Mouse (Mus musculus) lung, postnatal 0 days (tissue): ENCODE data around the gene Gm45521. TPM values are rescaled to one million over a fixed set of nuclear protein-coding genes. Genes with fewer than 3 reads are reported as not detected.

Experiments
- ATAC-seq: fragments of 200-750 bp; cut with Nextera tagmentation; 2 replicates; pipeline ENCODE4 v1.8.0; 2017; ENCODE audit warnings: moderate library complexity
- DNase-seq: peaks from one replicate; pipeline ENCODE4 v3.0.0-alpha.2; 2016; ENCODE audit warnings: low spot score
- H3K27ac ChIP-seq: fragments of 300-500 bp; sonication (generic); 2 replicates; pipeline ENCODE4 v1.5.1; 2014; ENCODE audit warnings: antibody characterized with exemption, mild to moderate bottlenecking, low read length, mixed read lengths
- H3K27me3 ChIP-seq: fragments of 300-500 bp; sonication (generic); replicated peaks from 2 replicates; pipeline ENCODE4 v1.6.1; 2014; ENCODE audit warnings: low read length, mixed read lengths; ENCODE audit not compliant: insufficient read depth
- H3K36me3 ChIP-seq: fragments of 300-500 bp; sonication (generic); 2 replicates; pipeline ENCODE4 v1.6.1; 2014; ENCODE audit warnings: low read length, mixed read lengths; ENCODE audit not compliant: insufficient read depth
- H3K4me1 ChIP-seq: fragments of 300-500 bp; sonication (generic); 2 replicates; pipeline ENCODE4 v1.6.1; 2014; ENCODE audit warnings: antibody characterized with exemption, low read depth, low read length, mixed read lengths; ENCODE audit not compliant: insufficient read depth
- H3K4me2 ChIP-seq: fragments of 300-500 bp; sonication (generic); replicated peaks from 2 replicates; pipeline ENCODE4 v1.6.1; 2014; ENCODE audit warnings: low read depth, mild to moderate bottlenecking, low read length, moderate library complexity, mixed read lengths
- H3K4me3 ChIP-seq: fragments of 300-500 bp; sonication (generic); 2 replicates; pipeline ENCODE4 v1.5.1; 2014; ENCODE audit warnings: low read depth, low read length
- H3K9ac ChIP-seq: fragments of 300-500 bp; sonication (generic); replicated peaks from 2 replicates; pipeline ENCODE4 v1.6.1; 2014; ENCODE audit warnings: low read depth, mild to moderate bottlenecking
- H3K9me3 ChIP-seq: fragments of 300-500 bp; sonication (generic); 2 replicates; pipeline ENCODE4 v1.6.1; 2016; ENCODE audit warnings: low read length, mixed read lengths
- CTCF ChIP-seq: IDR thresholded peaks from 2 replicates; pipeline ENCODE4 v1.5.1; 2016; ENCODE audit warnings: antibody characterized with exemption, mild to moderate bottlenecking
- EP300 ChIP-seq: IDR thresholded peaks from 2 replicates; pipeline ENCODE4 v1.6.1; 2016; ENCODE audit warnings: antibody characterized with exemption, mild to moderate bottlenecking, control low read depth
- WGBS: fragments of 180-500 bp; shearing (Covaris S2); extraction: QIAGEN DNeasy Blood & Tissue Kit; methylation state at CpG from one replicate; pipeline ENCODE4 v1.1.7; 2014; 5-methylcytosine and 5-hydroxymethylcytosine counted together
- polyA plus RNA-seq: library from polyadenylated mRNA; unstranded; fragments of >200 nt; fragmentation: Nextera tagmentation; extraction: Ambion mirVana; gene quantifications from 2 replicates; pipeline ENCODE4 v1.2.1, GENCODE M21; 2015

The Gm45521 gene
- polyA plus RNA-seq, 1 experiment from 2014 or later = not detected

DNA sequence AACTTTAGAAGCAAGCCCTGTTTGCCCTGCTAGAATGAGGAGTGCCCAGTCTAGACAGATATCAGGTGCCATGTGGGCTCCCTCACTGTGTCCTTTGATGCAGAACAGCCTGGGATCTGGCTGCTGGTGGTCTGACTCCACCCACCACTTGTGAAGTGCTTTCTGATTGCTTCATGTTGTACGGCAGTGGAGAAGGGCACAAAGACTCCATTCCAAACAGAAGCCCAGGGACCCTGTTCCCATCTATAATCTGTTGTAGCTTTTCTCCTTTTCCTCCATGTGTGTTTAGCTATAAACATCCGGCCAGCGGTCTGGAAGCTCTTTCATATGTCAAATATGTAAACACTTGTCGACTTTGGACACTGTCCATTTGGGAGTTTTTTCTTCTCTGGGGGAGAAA, 37.2 kb upstream of the Gm45521 start:
- 22% methylated on average over 4 of the region's 4 CpGs for WGBS
- Histone ChIP-seq H3K27ac (0 out of 2 replicates have a peak overlapping the region, but pooled peaks have one; percentile 14), H3K27me3 (no peaks in the 10 kb centered on the region), H3K4me1 (0 out of 2 replicates have a peak, but pooled peaks cover 13% of the 10 kb centered on the region), H3K4me3 (no peak overlapping the region), H3K9me3 (no peaks in the 10 kb centered on the region), H3K4me2 (no peak overlapping the region), H3K36me3 (0 out of 2 replicates have a peak, but pooled peaks cover 11% of the 10 kb centered on the region), H3K9ac (no peak overlapping the region)
- DNase-seq = peak; percentile 63
- peak; percentile 83 for ATAC-seq
- TF ChIP-seq CTCF (no peak), EP300 (peak; percentile 63)

DNA sequence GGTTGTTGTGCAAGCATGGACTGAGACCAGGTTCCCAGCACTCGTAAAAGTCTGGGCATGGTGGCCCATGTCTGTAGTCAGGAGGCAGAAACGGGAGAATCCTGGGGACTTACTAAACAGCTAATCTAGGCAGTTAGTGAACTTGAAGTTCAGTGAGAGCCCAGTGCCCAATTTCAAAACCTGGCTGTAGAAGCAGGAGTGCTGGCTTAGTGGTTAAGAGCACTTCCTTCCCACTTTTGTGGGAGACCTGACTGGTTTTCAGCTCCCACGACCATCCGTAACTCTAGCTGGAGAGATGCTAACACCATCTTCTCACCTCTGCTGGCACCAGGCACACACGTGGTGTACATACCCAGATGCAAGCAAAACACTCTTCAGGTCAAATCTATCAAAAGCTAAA, 35.6 kb upstream of the Gm45521 start:
- no peak for TF ChIP-seq CTCF
- TF ChIP-seq EP300 = no peak
- no peak for DNase-seq
- 0 out of 2 replicates have a peak, but pooled peaks cover 13% of the 10 kb centered on the region for H3K4me1 ChIP-seq
- H3K4me2 ChIP-seq = no peak overlapping the region
- no peak overlapping the region for H3K4me3 ChIP-seq
- H3K27ac ChIP-seq = no peak overlapping the region
- H3K9me3 ChIP-seq = no peaks in the 10 kb centered on the region
- H3K9ac ChIP-seq = no peak overlapping the region
- no peak for ATAC-seq
- 79% methylated on average over 5 of the region's 5 CpGs for WGBS
- no peaks in the 10 kb centered on the region for H3K27me3 ChIP-seq
- 0 out of 2 replicates have a peak, but pooled peaks cover 11% of the 10 kb centered on the region for H3K36me3 ChIP-seq

DNA sequence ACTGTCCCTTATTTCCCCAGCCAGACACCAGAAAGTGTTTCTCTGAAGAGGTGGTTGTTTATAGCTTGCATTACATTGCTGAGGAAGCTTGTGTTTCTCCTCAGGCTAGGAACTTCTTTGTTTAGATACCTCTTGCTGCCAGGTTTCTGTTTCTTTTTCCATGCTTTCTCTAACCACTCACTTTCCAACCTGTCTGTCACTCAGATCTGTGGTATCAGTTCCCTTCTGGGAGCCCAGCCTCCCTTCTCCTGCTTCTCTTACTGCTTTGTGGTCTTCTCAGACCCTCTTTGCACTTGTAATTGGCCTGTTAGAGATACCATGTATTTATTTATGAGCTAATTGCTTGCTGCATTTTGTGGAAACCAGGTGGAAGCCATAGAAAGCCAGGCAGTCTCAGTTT, 33.5 kb upstream of the Gm45521 start:
- Histone ChIP-seq H3K4me2 (no peak overlapping the region), H3K4me3 (no peak overlapping the region), H3K4me1 (0 out of 2 replicates have a peak, but pooled peaks cover 13% of the 10 kb centered on the region), H3K27me3 (no peaks in the 10 kb centered on the region), H3K27ac (no peak overlapping the region), H3K9ac (no peak overlapping the region), H3K36me3 (0 out of 2 replicates have a peak, but pooled peaks cover 9% of the 10 kb centered on the region), H3K9me3 (no peaks in the 10 kb centered on the region)
- TF ChIP-seq EP300 = no peak
- TF ChIP-seq CTCF = no peak
- DNase-seq (no peak), ATAC-seq (no peak)

DNA sequence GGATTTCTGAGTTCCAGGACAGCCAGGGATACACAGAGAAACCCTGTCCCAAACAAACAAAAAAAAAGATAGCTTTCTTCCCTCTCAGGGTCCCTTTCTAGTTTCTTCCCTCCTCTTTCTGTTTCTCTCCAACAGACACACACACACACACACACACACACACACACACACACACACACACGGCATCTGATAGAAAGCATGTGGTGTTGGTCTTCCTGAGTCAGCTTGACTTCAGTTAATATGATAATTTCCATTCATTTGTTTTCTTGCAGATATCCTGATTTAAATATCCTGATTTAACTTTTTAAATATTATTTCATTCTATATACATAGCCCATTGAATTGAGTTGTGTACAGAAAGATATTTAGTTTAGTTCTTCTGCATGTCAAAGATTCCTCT, 28.7 kb upstream of the Gm45521 start:
- Histone ChIP-seq H3K27me3 (no peaks in the 10 kb centered on the region), H3K9me3 (no peaks in the 10 kb centered on the region), H3K4me1 (no peaks in the 10 kb centered on the region), H3K4me3 (no peak overlapping the region), H3K36me3 (peaks cover 34% of the 10 kb centered on the region; the same call in 1 of the 2 replicates), H3K4me2 (no peak overlapping the region), H3K27ac (no peak overlapping the region), H3K9ac (no peak overlapping the region)
- WGBS = 100% methylated on average over 1 of the region's 1 CpGs
- no peak for DNase-seq
- TF ChIP-seq CTCF (no peak), EP300 (no peak)
- no peak for ATAC-seq

DNA sequence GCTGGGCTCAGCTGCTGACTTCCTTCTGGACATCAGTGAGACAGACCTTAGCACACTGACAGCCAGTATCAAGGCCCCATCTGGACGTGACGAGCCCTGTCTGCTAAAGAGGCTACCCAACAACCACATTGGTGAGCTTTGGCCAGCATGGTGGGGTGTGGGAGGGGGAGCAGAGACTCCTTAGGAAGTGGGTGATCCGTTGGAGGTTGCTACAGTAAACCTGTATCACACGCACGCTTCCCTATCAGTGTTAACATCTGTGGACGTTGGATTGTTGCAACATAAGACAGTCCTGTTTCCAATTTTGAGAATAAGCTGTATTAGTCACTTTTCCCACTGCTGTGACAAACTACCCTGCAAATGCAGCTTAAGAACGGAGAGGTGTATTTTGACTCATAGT, 28.1 kb upstream of the Gm45521 start:
- TF ChIP-seq CTCF = no peak
- TF ChIP-seq EP300 = no peak
- no peaks in the 10 kb centered on the region for H3K27me3 ChIP-seq

DNA sequence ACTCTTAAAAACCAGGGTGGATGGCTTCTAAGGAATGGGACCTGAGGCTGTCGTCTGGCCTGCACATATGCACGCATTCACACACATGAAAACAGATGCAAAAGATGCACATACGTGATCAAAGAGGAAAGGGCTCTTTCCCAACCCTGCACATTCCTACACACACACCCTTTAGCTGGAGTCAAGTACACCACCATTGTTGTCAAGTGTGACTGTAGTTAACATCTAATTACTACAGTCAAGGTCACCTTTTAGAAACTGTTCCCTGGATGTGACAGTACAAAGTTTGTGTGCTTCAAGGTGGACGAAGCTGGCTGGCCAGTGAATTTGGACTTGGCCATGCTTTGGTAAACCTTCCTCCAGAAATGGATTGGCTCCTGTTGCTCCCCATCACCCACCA, 24.9 kb upstream of the Gm45521 start:
- Histone ChIP-seq H3K4me2 (no peak overlapping the region), H3K9ac (no peak overlapping the region), H3K9me3 (no peaks in the 10 kb centered on the region), H3K27ac (no peak overlapping the region), H3K4me1 (no peaks in the 10 kb centered on the region), H3K27me3 (no peaks in the 10 kb centered on the region), H3K4me3 (no peak overlapping the region), H3K36me3 (peaks cover 31% of the 10 kb centered on the region; the same call in 1 of the 2 replicates)
- WGBS = 91% methylated on average over 4 of the region's 4 CpGs
- no peak for DNase-seq
- ATAC-seq = no peak
- TF ChIP-seq CTCF (no peak), EP300 (no peak)

More for the DNA sequence above, 28.1 kb upstream of the Gm45521 start:
- no peak for ATAC-seq
- peaks cover 32% of the 10 kb centered on the region; the same call in 1 of the 2 replicates for H3K36me3 ChIP-seq
- H3K4me1 ChIP-seq = no peaks in the 10 kb centered on the region
- H3K4me2 ChIP-seq = no peak overlapping the region
- no peak overlapping the region for H3K27ac ChIP-seq
- WGBS = 80% methylated on average over 7 of the region's 7 CpGs
- H3K4me3 ChIP-seq = no peak overlapping the region
- DNase-seq = no peak
- no peak overlapping the region for H3K9ac ChIP-seq
- no peaks in the 10 kb centered on the region for H3K9me3 ChIP-seq

DNA sequence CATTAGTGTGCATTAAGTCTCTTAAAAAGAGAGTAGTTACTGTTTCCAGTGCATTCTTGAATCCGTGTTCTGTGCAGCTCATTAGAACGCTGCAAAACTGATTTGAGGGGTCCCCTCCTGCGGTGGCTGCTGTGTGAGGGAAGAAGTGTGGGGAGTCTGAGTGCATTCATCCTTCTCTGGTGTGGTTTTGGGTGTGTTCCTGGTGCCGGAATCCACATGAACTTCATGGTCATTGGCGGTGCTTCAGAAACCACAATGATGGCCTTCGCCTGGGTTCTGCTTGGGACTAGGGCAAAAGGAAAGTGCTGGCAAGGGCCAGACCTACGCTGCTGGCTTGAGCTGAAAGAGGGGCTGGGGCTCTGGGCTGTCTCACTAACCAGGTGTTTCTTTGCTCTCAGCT, 22.9 kb upstream of the Gm45521 start:
- Histone ChIP-seq H3K4me3 (no peak overlapping the region), H3K27ac (no peak overlapping the region), H3K27me3 (no peaks in the 10 kb centered on the region), H3K9ac (no peak overlapping the region), H3K36me3 (peaks cover 27% of the 10 kb centered on the region; the same call in 1 of the 2 replicates), H3K4me2 (no peak overlapping the region), H3K4me1 (no peaks in the 10 kb centered on the region), H3K9me3 (no peaks in the 10 kb centered on the region)
- 87% methylated on average over 7 of the region's 7 CpGs for WGBS
- TF ChIP-seq CTCF (no peak), EP300 (no peak)
- ATAC-seq = no peak
- DNase-seq = no peak
